Mouse (Mus musculus) regulatory T cell (primary cell): Measurements from ENCODE around the gene Nr1i3.
"Not testable (repeated sequence)": the region's sequence is repeated elsewhere in the genome, so short reads cannot be mapped to it uniquely, and the experiment has no call there.

Experiments used
- in situ Hi-C: fragments of 300-600 bp; cut with MboI, MseI; formaldehyde crosslinking; loops from one replicate; pipeline ENCODE4 v1.15.1; 2025; ENCODE audit warnings: high pct_unique_total_duplicates

The Nr1i3 gene

DNA sequence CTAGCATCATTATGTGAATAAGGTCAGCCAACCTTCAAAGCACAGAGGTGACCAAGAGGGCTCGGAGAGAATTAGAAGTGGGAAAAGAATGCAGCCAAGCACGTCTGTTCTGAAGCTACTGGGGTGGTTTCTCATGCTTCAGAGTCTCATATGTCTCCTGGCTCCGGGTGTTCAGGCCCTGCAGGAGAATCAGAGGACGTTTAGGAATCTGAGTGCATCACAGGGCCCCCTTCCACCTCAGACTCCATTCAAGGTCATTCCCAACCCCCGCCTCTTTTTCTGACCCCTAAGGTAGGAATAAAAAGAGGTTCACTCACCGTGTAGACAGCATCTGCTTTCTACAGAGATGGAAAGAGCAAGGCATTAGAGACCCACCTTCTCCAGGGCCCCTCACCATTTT lies 16.0 kb downstream of the Nr1i3 start:
- in situ Hi-C loops = no loop called here

DNA sequence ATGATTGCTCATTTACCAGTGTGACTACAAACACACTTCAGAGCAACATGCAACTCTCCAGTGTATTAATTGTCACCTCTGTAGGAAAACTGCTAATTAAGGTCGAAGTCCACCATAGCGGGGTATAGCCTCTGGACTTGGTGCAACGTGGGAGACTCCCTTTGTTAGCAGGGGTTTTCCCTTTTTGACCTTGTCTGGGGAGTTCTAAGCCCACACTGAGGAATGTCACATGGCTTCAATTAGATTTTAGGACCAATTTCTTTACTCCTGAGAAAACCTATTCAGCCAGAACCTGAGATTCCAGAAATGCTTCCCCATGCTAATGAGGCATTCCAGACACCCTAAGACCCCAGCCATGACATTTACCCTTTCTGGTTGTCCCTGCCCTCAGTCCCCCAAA lies 16.4 kb downstream of the Nr1i3 start:
- in situ Hi-C loops = no loop called here

GRCm38 (mm10) chr1:171231844-171232243 lies 18.1 kb downstream of the Nr1i3 start:
- in situ Hi-C loops = no loop called here

- in situ Hi-C loops = no loop called here
Observed at GRCm38 (mm10) chr1:171232348-171232747, 18.6 kb downstream of the Nr1i3 start.

- in situ Hi-C loops = no loop called here
Observed at GRCm38 (mm10) chr1:171232800-171233730, 19.3 kb downstream of the Nr1i3 start.

- in situ Hi-C loops = no loop called here
Observed at GRCm38 (mm10) chr1:171234126-171234525, 20.4 kb downstream of the Nr1i3 start, which contains the start of gene Fcer1g. TSS of gene Fcer1g (minus strand) at chr1:171234365.

DNA sequence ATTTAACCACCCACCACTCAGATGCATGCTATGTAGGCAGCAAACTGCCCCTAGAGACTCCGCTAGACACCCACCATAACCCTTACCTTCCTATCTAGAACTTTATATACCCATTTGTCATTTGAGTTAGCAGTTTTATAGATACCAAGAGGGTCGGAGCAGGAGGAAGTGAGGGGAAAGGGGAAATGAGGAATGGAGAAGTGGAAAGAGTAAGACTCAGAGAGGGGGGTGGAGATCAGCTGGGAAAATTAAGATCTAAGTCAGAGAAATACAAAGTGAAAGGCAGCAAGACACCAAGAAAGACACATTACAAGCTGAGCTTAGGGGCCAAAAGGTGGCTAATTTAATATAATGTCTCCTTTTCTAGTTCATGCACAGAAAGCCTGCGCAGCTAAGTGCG lies 20.8 kb downstream of the Nr1i3 start:
- in situ Hi-C loops = no loop called here

- in situ Hi-C loops = no loop called here
Observed at GRCm38 (mm10) chr1:171235791-171236190, 22.0 kb downstream of the Nr1i3 start.

GRCm38 (mm10) chr1:171237438-171237837 lies 23.7 kb downstream of the Nr1i3 start:
- in situ Hi-C loops = no loop called here

DNA sequence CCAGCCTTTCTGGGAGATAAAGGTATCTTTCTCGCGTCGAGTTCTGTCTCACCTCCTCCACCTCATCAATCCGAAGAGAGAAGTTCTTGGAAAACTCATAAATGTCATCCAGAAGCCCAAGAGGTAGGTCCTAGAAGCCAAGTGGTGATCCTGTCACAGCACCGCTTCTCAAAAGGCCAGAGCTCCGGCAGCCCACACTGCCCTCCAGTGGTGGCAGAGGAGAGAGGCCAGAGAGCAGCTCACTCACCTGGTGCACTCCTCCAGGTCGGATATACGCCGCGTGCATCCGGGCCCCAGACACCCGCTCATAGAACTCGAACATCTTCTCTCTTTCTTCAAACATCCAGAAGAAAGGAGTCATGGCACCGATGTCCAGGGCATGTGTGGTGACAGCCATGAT lies 24.7 kb downstream of the Nr1i3 start:
- in situ Hi-C loops = no loop called here

- in situ Hi-C loops = no loop called here
Observed at GRCm38 (mm10) chr1:171239992-171240744, 26.4 kb downstream of the Nr1i3 start.

DNA sequence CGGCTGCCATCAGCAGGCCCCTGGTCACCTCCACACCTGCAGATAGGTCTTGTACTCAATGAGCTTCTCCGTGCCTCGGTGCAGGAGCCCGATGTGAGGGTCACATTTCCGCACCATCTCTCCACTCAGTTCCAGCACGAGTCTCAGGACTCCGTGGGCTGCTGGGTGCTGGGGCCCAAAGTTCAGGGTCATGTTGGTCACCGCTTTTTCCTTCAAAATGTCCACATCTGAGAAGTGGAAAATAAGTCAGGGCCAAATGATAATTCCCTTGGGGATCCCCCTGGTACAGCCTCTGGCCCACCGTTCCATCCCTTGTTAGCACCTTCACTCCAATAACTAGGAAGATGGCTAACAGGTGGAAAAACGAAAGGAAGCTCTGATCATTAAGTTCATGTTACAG lies 27.1 kb downstream of the Nr1i3 start:
- in situ Hi-C loops = no loop called here

DNA sequence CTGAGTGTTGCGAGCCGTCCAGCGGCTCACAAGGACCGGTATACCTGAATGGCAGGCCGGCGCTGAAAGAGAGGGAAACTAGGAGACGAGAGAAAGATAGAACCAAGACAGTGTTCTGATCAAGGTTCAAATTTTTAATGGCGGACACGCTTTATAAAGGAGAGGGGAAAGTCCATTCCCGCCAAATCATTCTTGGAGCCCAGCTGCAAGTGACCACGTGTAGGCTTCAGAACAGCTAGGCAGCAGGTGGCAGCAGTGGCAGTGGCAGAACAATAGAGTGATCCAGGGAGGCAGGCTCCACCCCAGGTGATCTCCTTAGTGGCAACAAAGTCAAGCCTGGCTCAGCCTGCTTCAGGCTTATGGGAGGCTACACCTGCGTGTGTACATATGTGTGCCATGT lies 28.2 kb downstream of the Nr1i3 start:
- in situ Hi-C loops = not testable (repeated sequence)

DNA sequence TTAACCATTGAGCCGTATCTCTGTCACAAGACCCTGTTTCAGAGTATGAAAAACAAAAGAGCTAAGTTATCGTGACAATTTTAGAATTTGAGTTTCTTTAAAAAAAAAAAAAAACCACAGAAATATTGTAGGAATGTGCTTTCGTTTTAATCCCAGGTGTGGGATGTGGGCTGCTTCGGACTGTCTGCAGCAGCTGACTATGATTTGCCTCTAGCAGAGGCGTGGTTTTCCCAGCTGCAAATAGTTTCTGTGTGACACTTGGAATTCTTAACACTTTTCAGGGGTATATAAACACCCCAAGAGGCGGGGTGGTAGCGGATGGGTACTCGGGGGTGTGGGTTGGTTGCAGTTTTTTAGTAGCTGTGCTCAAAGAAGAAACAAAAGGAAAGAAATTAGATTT lies 31.6 kb downstream of the Nr1i3 start:
- in situ Hi-C loops = no loop called here

DNA sequence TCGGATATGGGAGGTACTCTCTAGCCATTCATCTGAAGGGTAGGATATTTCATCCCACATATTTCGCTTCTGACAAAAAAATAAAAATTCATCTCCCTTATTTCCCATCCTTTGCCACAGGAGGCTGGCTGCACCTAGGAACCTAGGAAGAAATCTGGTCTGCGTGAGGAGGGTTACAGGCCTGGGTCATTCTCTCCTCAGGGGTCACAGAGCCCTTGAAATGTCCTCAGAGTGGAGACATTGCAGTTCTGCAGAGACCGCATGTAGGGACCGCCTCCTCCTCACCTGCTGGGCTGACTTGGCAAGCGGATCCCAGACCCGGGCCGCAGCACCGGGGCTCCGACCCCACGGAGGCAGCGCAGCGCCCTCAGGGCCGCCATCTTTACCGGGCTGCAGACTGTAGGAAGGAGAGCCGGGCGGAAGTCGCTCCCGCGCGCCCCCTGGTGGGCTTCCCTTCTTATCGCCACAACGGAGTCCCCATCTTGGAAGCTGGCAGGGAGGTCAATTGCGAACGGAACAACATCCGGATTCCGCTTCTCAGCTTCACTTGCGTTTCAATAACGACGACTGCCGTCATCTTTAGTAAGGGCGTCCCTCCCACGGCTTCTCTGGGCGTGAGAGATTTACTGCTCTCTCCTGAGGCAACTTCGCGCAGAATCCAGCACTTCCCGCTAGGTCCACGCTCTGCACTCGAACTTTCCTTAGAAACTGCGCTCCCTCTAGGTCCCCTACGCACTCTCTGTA lies 33.1 kb downstream of the Nr1i3 start:
- in situ Hi-C loops = no loop called here

DNA sequence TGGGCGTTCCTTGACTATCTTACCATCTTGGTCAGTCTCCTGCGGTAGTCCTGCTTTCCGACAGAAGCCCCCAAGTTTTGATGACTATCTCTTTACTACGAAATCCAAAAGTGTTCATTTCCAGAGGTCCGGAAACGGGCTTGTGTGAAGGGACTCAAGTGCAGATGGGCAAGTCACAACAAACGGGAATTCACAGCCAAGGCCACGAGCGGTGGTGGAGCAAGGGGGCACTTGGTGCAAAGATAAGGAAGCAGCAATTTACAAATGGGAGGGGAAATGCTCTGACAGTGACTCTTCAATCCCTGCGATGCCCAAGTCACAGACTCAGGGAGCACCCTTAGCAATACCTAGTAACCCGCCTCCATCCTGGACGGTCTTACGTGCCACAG lies 33.7 kb downstream of the Nr1i3 start:
- in situ Hi-C loops = no loop called here

GRCm38 (mm10) chr1:171247916-171248315 lies 34.1 kb downstream of the Nr1i3 start:
- in situ Hi-C loops = no loop called here

DNA sequence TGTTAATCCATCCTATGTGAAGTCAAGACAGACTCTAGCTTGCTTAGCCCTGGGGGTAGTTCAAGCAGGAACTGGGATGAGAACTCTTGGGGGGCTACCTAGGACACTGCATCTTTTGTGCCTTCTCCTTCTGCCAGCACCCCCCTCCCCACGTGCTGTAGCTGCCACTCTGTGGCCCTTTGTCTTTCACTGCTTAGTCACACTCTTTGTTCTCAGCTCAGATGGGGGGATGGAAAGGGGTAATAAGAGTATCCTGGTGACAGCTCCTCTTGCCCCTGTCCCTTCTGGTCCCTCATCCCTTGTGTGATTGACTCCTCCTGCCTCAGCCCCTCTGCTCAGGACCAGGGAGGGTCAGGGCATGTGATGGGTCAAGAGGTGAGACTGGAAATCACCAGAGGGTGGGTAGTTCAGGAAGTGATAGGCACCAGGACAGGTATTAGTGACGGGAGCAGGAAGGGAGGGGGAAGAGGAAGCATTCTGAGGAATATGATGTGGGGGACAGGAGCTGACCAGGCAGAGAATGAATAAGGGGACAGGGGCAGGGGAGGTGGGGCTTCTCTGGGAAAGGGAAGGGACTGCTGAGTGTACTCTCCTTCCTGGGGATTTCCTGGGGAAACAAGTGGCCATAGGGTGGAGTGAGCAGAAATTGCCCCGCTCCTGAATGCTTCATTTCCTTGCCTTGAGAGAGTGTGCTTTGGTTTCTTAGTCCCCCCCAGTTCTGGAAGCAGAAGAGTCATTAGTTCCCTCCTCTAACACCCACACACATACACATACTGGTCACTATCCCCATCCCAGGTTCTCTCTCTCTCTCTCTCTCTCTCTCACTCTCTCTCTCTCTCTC lies 34.8 kb downstream of the Nr1i3 start:
- in situ Hi-C loops = no loop called here

DNA sequence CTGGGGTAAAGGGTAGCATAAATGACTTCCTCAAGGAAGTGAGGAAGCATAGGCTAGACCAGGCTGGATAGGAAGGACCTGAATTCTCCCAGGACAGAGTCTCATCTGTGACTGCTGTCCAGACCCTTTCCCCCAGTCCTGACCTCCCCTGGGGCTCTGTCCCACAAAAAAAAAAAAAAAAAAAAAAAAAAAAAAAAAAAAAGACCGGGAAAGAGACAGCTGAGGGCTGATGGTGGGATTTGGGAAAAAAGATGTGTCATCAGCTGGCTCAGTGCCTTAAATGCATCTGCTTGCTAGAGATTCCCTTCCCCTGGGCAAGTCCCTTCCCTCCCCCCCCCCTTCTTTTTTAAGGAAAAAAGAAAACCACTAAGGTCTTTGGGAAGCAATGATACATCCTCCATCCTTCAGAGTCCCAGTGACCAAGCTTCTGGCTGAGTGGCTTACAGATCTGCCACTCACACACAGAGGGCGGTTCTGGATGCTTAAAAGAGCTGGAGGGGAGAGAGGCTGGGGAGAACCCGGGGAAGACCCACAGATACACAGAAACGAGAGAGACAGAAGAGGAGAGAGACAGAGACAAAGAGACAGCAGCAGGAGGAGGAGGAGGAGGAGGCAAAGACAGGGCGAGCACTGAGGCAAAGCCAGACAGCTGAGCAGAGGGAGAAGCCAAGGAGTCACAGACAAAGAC lies 36.3 kb downstream of the Nr1i3 start, which contains the start of gene Adamts4:
TSS of gene Adamts4 (plus strand) at position 509 of the 688 bp plus-strand sequence.
- in situ Hi-C loops = no loop called here
